Mouse (Mus musculus) CH12.LX (cell line): ENCODE data around the gene Maats1. TPM values are rescaled to one million over a fixed set of nuclear protein-coding genes. Genes with fewer than 3 reads are reported as not detected.

Experiments
- DNase-seq: peaks from one replicate; pipeline ENCODE4 v3.0.0-alpha.2; 2013; ENCODE audit errors: extremely low read depth
- H3K27ac ChIP-seq: 2 replicates; pipeline ENCODE4 v1.5.1; 2012; ENCODE audit warnings: low read depth, mild to moderate bottlenecking, control low read depth, moderate library complexity; ENCODE audit not compliant: insufficient read depth
- H3K27me3 ChIP-seq: replicated peaks from 2 replicates; pipeline ENCODE3; 2012; ENCODE audit warnings: inconsistent platforms
- H3K36me3 ChIP-seq, 2 experiments: replicated peaks in 1 of 2; 2 replicates each; pipeline versions ENCODE3 to v1.6.1; 2012; ENCODE audit warnings: inconsistent platforms in 1 of 2, low read length in 1 of 2, mild to moderate bottlenecking in 1 of 2, mixed read lengths in 1 of 2, moderate library complexity in 1 of 2; ENCODE audit not compliant: control insufficient read depth in 1 of 2, insufficient read depth in 1 of 2
- H3K4me1 ChIP-seq, 2 experiments: 2 replicates each; pipeline ENCODE4 v1.6.1; 2012; ENCODE audit warnings: inconsistent platforms in 1 of 2, moderate library complexity in 1 of 2; ENCODE audit not compliant: insufficient read depth in 2 of 2, control insufficient read depth in 1 of 2
- H3K4me2 ChIP-seq: 2 replicates; pipeline ENCODE4 v1.6.1; 2012; ENCODE audit warnings: low read depth, mild to moderate bottlenecking, control low read depth; ENCODE audit not compliant: poor library complexity, insufficient read depth, severe bottlenecking
- H3K4me3 ChIP-seq, 3 experiments: fragments of 150-350 bp in 1 of 3; sonication (generic) in 1 of 3; replicated peaks in 1 of 3; 2 replicates each; pipeline versions ENCODE3 to v1.5.1; 2011 to 2012; ENCODE audit warnings: low read depth in 2 of 3, low read length in 2 of 3, mild to moderate bottlenecking in 2 of 3, moderate library complexity in 2 of 3, control low read depth in 1 of 3, improper control_type of control experiment in 1 of 3, inconsistent platforms in 1 of 3, mixed read lengths in 1 of 3; ENCODE audit not compliant: poor library complexity in 1 of 3
- H3K79me2 ChIP-seq: replicated peaks from 2 replicates; pipeline ENCODE4 v1.6.1; 2012; ENCODE audit warnings: mild to moderate bottlenecking, moderate library complexity; ENCODE audit not compliant: control insufficient read depth, poor library complexity, insufficient read depth, severe bottlenecking; ENCODE audit errors: extremely low read depth
- H3K9ac ChIP-seq: 2 replicates; pipeline ENCODE4 v1.6.1; 2012; ENCODE audit warnings: low read depth, mild to moderate bottlenecking, control low read depth, moderate library complexity; ENCODE audit not compliant: insufficient read depth
- H3K9me3 ChIP-seq: replicated peaks from 2 replicates; pipeline ENCODE3; 2012; ENCODE audit warnings: low read length, inconsistent platforms, mixed read lengths
- BHLHE40 ChIP-seq: IDR thresholded peaks from 2 replicates; pipeline ENCODE4 v1.6.1; 2011; ENCODE audit warnings: mild to moderate bottlenecking, low read depth, low read length, improper control_type of control experiment
- CHD1 ChIP-seq: IDR thresholded peaks from 2 replicates; pipeline ENCODE4 v1.6.1; 2012; ENCODE audit warnings: low read depth, low read length, improper control_type of control experiment, inconsistent platforms
- CHD2 ChIP-seq: IDR thresholded peaks from 2 replicates; pipeline ENCODE4 v1.6.1; 2011; ENCODE audit warnings: low read length, improper control_type of control experiment
- CTCF ChIP-seq, 2 experiments: IDR thresholded peaks in 1 of 2; conservative IDR thresholded peaks in 1 of 2; 2 replicates each; pipeline ENCODE4 v1.5.1; 2011 to 2012; ENCODE audit warnings: low read depth in 2 of 2, low read length in 2 of 2, improper control_type of control experiment in 1 of 2, inconsistent platforms in 1 of 2, mild to moderate bottlenecking in 1 of 2, moderate library complexity in 1 of 2
- ELF1 ChIP-seq: IDR thresholded peaks from 2 replicates; pipeline ENCODE4 v1.6.1; 2014; ENCODE audit warnings: low read depth, mild to moderate bottlenecking, inconsistent platforms, low read length, improper control_type of control experiment
- EP300 ChIP-seq: IDR thresholded peaks from 2 replicates; pipeline ENCODE4 v1.6.1; 2011; ENCODE audit warnings: low read length, improper control_type of control experiment
- ETS1 ChIP-seq: conservative IDR thresholded peaks from 2 replicates; pipeline ENCODE4 v1.6.1; 2012; ENCODE audit warnings: low read depth, mild to moderate bottlenecking, inconsistent platforms, low read length, improper control_type of control experiment, moderate library complexity
- HCFC1 ChIP-seq: IDR thresholded peaks from 2 replicates; pipeline ENCODE4 v1.6.1; 2012; ENCODE audit warnings: low read depth, mild to moderate bottlenecking, inconsistent platforms, low read length, improper control_type of control experiment
- IRF4 ChIP-seq: IDR thresholded peaks from 2 replicates; pipeline ENCODE4 v1.6.1; 2014; ENCODE audit warnings: low read depth, mild to moderate bottlenecking, inconsistent platforms, low read length, improper control_type of control experiment
- JUN ChIP-seq: IDR thresholded peaks from 2 replicates; pipeline ENCODE4 v1.6.1; 2011; ENCODE audit warnings: low read depth, mild to moderate bottlenecking, low read length, improper control_type of control experiment, moderate library complexity; ENCODE audit not compliant: insufficient read depth
- MAX ChIP-seq: IDR thresholded peaks from 2 replicates; pipeline ENCODE4 v1.6.1; 2011; ENCODE audit warnings: low read length, improper control_type of control experiment
- MAZ ChIP-seq: IDR thresholded peaks from 2 replicates; pipeline ENCODE4 v1.6.1; 2012; ENCODE audit warnings: low read depth, mild to moderate bottlenecking, inconsistent platforms, low read length, improper control_type of control experiment, moderate library complexity
- MYC ChIP-seq: IDR thresholded peaks from 2 replicates; pipeline ENCODE4 v1.6.1; 2011; ENCODE audit warnings: low read depth, mild to moderate bottlenecking, improper control_type of control experiment, low read length
- NELFE ChIP-seq: IDR thresholded peaks from 2 replicates; pipeline ENCODE4 v1.6.1; 2011; ENCODE audit warnings: low read depth, low read length, improper control_type of control experiment
- NRF1 ChIP-seq: IDR thresholded peaks from 2 replicates; pipeline ENCODE4 v1.6.1; 2014; ENCODE audit warnings: low read depth, mild to moderate bottlenecking, inconsistent platforms, low read length, improper control_type of control experiment, moderate library complexity
- POLR2A ChIP-seq: IDR thresholded peaks from 2 replicates; pipeline ENCODE4 v1.6.1; 2011; ENCODE audit warnings: low read depth, mild to moderate bottlenecking, improper control_type of control experiment, low read length
- RAD21 ChIP-seq: IDR thresholded peaks from 2 replicates; pipeline ENCODE4 v1.6.1; 2011; ENCODE audit warnings: low read depth, mild to moderate bottlenecking, low read length, improper control_type of control experiment, moderate library complexity
- RCOR1 ChIP-seq: conservative IDR thresholded peaks from 2 replicates; pipeline ENCODE4 v1.6.1; 2012; ENCODE audit warnings: low read depth, mild to moderate bottlenecking, inconsistent platforms, low read length, improper control_type of control experiment
- SMC3 ChIP-seq: IDR thresholded peaks from 2 replicates; pipeline ENCODE4 v1.6.1; 2011; ENCODE audit warnings: low read depth, low read length, improper control_type of control experiment
- TCF12 ChIP-seq: IDR thresholded peaks from 2 replicates; pipeline ENCODE4 v1.6.1; 2014; ENCODE audit warnings: low read depth, mild to moderate bottlenecking, inconsistent platforms, low read length, improper control_type of control experiment
- UBTF ChIP-seq: IDR thresholded peaks from 2 replicates; pipeline ENCODE4 v1.6.1; 2012; ENCODE audit warnings: low read depth, mild to moderate bottlenecking, inconsistent platforms, low read length, improper control_type of control experiment, moderate library complexity
- USF1 ChIP-seq: IDR thresholded peaks from 2 replicates; pipeline ENCODE4 v1.6.1; 2014; ENCODE audit warnings: low read depth, mild to moderate bottlenecking, inconsistent platforms, low read length, improper control_type of control experiment
- ZC3H11A ChIP-seq: IDR thresholded peaks from 2 replicates; pipeline ENCODE4 v1.6.1; 2012; ENCODE audit warnings: low read depth, mild to moderate bottlenecking, inconsistent platforms, low read length, improper control_type of control experiment
- ZNF384 ChIP-seq: IDR thresholded peaks from 2 replicates; pipeline ENCODE4 v1.6.1; 2012; ENCODE audit warnings: low read depth, low read length, improper control_type of control experiment, inconsistent platforms
- dilution Hi-C: fragments of 300-500 bp; cut with MboI; formaldehyde crosslinking; loops from 2 replicates; pipeline ENCODE4 v1.14.3; 2020; ENCODE audit warnings: low sequenced_read_pairs; ENCODE audit not compliant: extremely low pct_unique_long_range_greater_than_20kb, extremely low pct_ligation_motif_present
- in situ Hi-C: fragments of 300-500 bp; cut with MboI; formaldehyde crosslinking; loops from 3 replicates; pipeline ENCODE4 v1.14.3; 2019; ENCODE audit warnings: low sequenced_read_pairs, low pct_ligation_motif_present, low pct_unique_long_range_greater_than_20kb, mixed read lengths
- polyA plus RNA-seq: library from polyadenylated mRNA; unstranded; fragments of >175 nt; gene quantifications from 2 replicates; pipeline ENCODE4 v1.2.1, GENCODE M21; 2012; ENCODE audit warnings: low read depth; ENCODE audit not compliant: insufficient read length
- total RNA-seq, 2 experiments: library from RNA; depleted of rRNA; stranded (reverse); fragments of 300-350 nt in 1 of 2; fragments of >200 nt in 1 of 2; gene quantifications; 2 replicates each; pipeline ENCODE4 v1.2.3; 2012 to 2014

The Maats1 gene
- total and polyA plus RNA-seq, 3 experiments, result 1.9 to 3.9 (median 2.0) TPM

DNA sequence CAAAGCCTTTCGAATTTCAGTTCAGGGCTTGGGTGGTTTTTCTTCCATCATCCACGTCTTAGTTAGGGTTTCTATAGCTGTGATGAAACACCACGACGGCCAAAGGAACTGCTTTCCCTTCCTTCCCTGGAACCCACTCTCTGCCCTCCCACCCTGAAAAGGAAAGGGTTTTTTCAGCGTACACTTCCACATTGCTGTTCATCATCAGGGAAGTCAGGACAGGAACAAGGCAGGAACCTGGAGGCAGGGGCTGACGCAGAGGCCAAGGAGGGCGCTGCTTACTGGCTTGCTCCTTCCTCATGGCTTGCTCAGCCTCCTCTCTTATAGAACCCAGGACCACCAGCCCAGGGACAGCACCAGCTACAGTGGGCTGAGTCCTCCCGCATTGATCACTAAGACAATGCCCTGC lies 34.9 kb upstream of the Maats1 start:
- Histone ChIP-seq H3K27ac (peak overlapping the region; percentile 93), H3K4me3 (peak overlapping the region in 1 of 3 experiments; percentile 1), H3K36me3 (no peaks in the 10 kb centered on the region), H3K79me2 (no peaks in the 10 kb centered on the region), H3K4me2 (peak overlapping the region; percentile 59; the same call in 1 of the 2 replicates), H3K9ac (peak overlapping the region; percentile 49), H3K27me3 (peaks cover 2% of the 10 kb centered on the region), H3K9me3 (no peaks in the 10 kb centered on the region), H3K4me1 (peaks cover 55 to 84% of the 10 kb centered on the region in 2 experiments)
- in situ Hi-C loops, result no loop called here
- dilution Hi-C loops, result no loop called here
- TF ChIP-seq ELF1, result peak; percentile 24; the same call in 1 of the 2 replicates
- peak; percentile 2; the same call in 1 of the 2 replicates for TF ChIP-seq TCF12
- peak; percentile 53; the same call in 1 of the 2 replicates for TF ChIP-seq MAX
- TF ChIP-seq USF1, result no peak
- TF ChIP-seq RCOR1, result peak; percentile 14; the same call in 1 of the 2 replicates
- no peak; the same call in 1 of the 2 replicates for TF ChIP-seq ETS1
- 0 out of 2 replicates have a peak, but pooled peaks have one; percentile 20 for TF ChIP-seq CHD2
- peak; percentile 11; the same call in 1 of the 2 replicates for TF ChIP-seq POLR2A
- 0 out of 2 replicates have a peak, but pooled peaks have one; percentile 69 for TF ChIP-seq CHD1
- peak; percentile 36; the same call in 1 of the 2 replicates for TF ChIP-seq IRF4
- no peak for DNase-seq

DNA sequence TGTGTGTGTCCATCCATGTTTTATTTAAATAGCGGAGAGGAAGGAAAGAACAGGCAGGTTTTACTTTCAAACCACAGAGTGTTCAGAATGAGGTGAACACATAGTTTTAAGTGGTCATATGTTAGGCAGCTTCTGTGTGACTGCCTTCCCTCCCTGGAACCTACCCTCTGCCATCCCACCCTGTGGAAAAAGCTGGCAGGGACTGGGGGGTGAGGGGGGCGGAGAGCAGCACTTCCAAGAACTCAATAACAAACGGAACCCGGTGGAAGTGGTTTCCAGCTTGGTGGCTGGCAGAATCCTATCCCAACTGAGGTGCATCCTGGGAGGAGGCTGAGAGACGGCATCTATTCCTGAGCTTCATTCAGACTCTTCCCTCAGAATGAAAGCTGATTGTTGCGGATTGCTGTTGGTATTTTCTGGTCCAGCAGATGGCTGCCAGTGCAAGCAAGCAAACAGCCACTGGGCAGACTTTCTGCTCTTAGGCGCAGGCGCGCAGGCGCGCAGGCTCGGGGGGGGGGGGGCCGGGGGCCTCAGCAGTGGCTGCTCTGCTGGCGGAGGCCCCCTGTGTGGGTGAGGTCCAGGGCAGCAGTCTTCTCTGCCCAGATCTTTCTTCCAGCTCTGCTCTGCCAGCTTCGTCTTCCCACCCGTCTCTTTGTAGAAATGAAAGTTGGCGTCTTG lies 34.4 kb upstream of the Maats1 start:
- no peak for DNase-seq
- H3K9me3 ChIP-seq, result no peaks in the 10 kb centered on the region
- no peaks in the 10 kb centered on the region for H3K79me2 ChIP-seq
- H3K27ac ChIP-seq, result peak overlapping the region; percentile 93
- H3K9ac ChIP-seq, result peak overlapping the region; percentile 54
- in situ Hi-C loops, result no loop called here
- H3K27me3 ChIP-seq, result peaks cover 2% of the 10 kb centered on the region
- TF ChIP-seq MAX (no peak), CTCF (conservative IDR thresholded peaks at IDR 0.05 in 1 of 2, IDR thresholded peaks at IDR 0.05 in 1 of 2; ENCODE audit: low read depth in 2 of 2, low read length in 2 of 2) (peak in 1 of 2 experiments; percentile 55; a peak in 2 of 4 replicates), BHLHE40 (no peak), NRF1 (peak; percentile 85), RCOR1 (0 out of 2 replicates have a peak, but pooled peaks have one; percentile 16), NELFE (peak; percentile 18; the same call in 1 of the 2 replicates), ZNF384 (no peak), TCF12 (peak; percentile 46), UBTF (0 out of 2 replicates have a peak, but pooled peaks have one; percentile 8), RAD21 (peak; percentile 56), ZC3H11A (no peak), ELF1 (no peak), HCFC1 (no peak), EP300 (peak; percentile 44; the same call in 1 of the 2 replicates), SMC3 (peak; percentile 52; the same call in 1 of the 2 replicates), MYC (peak; percentile 43; the same call in 1 of the 2 replicates), MAZ (peak; percentile 73; the same call in 1 of the 2 replicates), IRF4 (peak; percentile 50), JUN (no peak), POLR2A (peak; percentile 67)
- H3K4me2 ChIP-seq, result peak overlapping the region; percentile 59
- H3K4me3 ChIP-seq, result peak overlapping the region in 1 of 3 experiments; percentile 3
- H3K36me3 ChIP-seq, result no peaks in the 10 kb centered on the region
- dilution Hi-C loops, result no loop called here
- H3K4me1 ChIP-seq, result peaks cover 58 to 90% of the 10 kb centered on the region in 2 experiments
